Mouse (Mus musculus) ES-Bruce4 (cell line): ENCODE results near the gene Vapb. TPM values are rescaled to one million over a fixed set of nuclear protein-coding genes. Genes with fewer than 3 reads are reported as not detected.
"Not testable (repeated sequence)": the region's sequence is repeated elsewhere in the genome, so short reads cannot be mapped to it uniquely, and the experiment has no call there.

Experiments
- H3K27ac ChIP-seq: 2 replicates; pipeline ENCODE4 v1.5.1; 2012; ENCODE audit warnings: low read length, inconsistent platforms; ENCODE audit not compliant: insufficient read depth
- H3K27me3 ChIP-seq: 2 replicates; pipeline ENCODE4 v1.6.1; 2012; ENCODE audit warnings: mild to moderate bottlenecking, low read length, inconsistent platforms; ENCODE audit not compliant: control insufficient read depth, poor library complexity, insufficient read depth, severe bottlenecking
- H3K36me3 ChIP-seq: 2 replicates; pipeline ENCODE4 v1.6.1; 2012; ENCODE audit warnings: inconsistent platforms, mild to moderate bottlenecking, low read length, moderate library complexity; ENCODE audit not compliant: control insufficient read depth, poor library complexity, insufficient read depth, severe bottlenecking
- H3K4me1 ChIP-seq: one replicate; pipeline ENCODE4 v1.8.1; 2011; ENCODE audit warnings: low read length; ENCODE audit not compliant: control insufficient read depth, insufficient read depth
- H3K4me3 ChIP-seq: 2 replicates; pipeline ENCODE4 v1.5.1; 2011; ENCODE audit warnings: low read depth, mild to moderate bottlenecking, low read length
- H3K9ac ChIP-seq: 2 replicates; pipeline ENCODE4 v1.6.1; 2012; ENCODE audit warnings: low read depth, mild to moderate bottlenecking, inconsistent platforms; ENCODE audit not compliant: poor library complexity, severe bottlenecking
- H3K9me3 ChIP-seq: replicated peaks from 2 replicates; pipeline ENCODE4 v1.6.1; 2012; ENCODE audit warnings: mild to moderate bottlenecking, low read length, inconsistent platforms; ENCODE audit not compliant: control insufficient read depth, poor library complexity, insufficient read depth, severe bottlenecking
- CTCF ChIP-seq: IDR thresholded peaks from one replicate; pipeline ENCODE4 v1.8.1; 2011; ENCODE audit warnings: low read depth, low read length
- EP300 ChIP-seq: IDR thresholded peaks from 2 replicates; pipeline ENCODE4 v1.6.1; 2011; ENCODE audit warnings: low read depth, low read length; ENCODE audit not compliant: insufficient read depth
- POLR2A ChIP-seq: IDR thresholded peaks from one replicate; pipeline ENCODE4 v1.8.1; 2011; ENCODE audit warnings: low read length; ENCODE audit not compliant: insufficient read depth
- polyA plus RNA-seq: library from polyadenylated mRNA; stranded (reverse); fragments of >200 nt; gene quantifications from 2 replicates; pipeline ENCODE4 v1.2.4, GENCODE M21; 2011; ENCODE audit warnings: low read depth; ENCODE audit not compliant: missing spikeins, insufficient read depth, insufficient read length

Gene Vapb
- polyA plus RNA-seq, 1 experiment: 56.4 TPM

GRCm38 (mm10) chr2:173714620-173715218 is 22.6 kb upstream of the Vapb start:
- H3K9me3 ChIP-seq: no peaks in the 10 kb centered on the region
- H3K9ac ChIP-seq: no peak overlapping the region
- no peaks in the 10 kb centered on the region for H3K27me3 ChIP-seq
- H3K36me3 ChIP-seq: no peaks in the 10 kb centered on the region
- no peaks in the 10 kb centered on the region for H3K4me1 ChIP-seq
- TF ChIP-seq POLR2A: no peak
- no peak for TF ChIP-seq CTCF
- no peak for TF ChIP-seq EP300
- no peak overlapping the region for H3K27ac ChIP-seq
- H3K4me3 ChIP-seq: no peak overlapping the region

GRCm38 (mm10) chr2:173716966-173717365 is 20.3 kb upstream of the Vapb start:
- no peak overlapping the region for H3K27ac ChIP-seq
- no peak overlapping the region for H3K9ac ChIP-seq
- H3K4me1 ChIP-seq: no peaks in the 10 kb centered on the region
- H3K36me3 ChIP-seq: no peaks in the 10 kb centered on the region
- no peaks in the 10 kb centered on the region for H3K27me3 ChIP-seq
- H3K4me3 ChIP-seq: no peak overlapping the region
- H3K9me3 ChIP-seq: no peaks in the 10 kb centered on the region
- TF ChIP-seq EP300 (no peak), POLR2A (no peak), CTCF (no peak)

GRCm38 (mm10) chr2:173719115-173719514 is 18.2 kb upstream of the Vapb start, which contains the start of gene 1700010B08Rik:
1700010B08Rik (plus strand) TSS chr2:173719415.
- not testable (repeated sequence) for H3K27ac ChIP-seq, H3K27me3 ChIP-seq, H3K9ac ChIP-seq, H3K36me3 ChIP-seq, H3K9me3 ChIP-seq, H3K4me3 ChIP-seq, H3K4me1 ChIP-seq

- TF ChIP-seq POLR2A (no peak), CTCF (no peak), EP300 (no peak)
- Histone ChIP-seq H3K27me3 (no peaks in the 10 kb centered on the region), H3K9me3 (no peaks in the 10 kb centered on the region), H3K4me1 (no peaks in the 10 kb centered on the region), H3K9ac (no peak overlapping the region), H3K27ac (no peak overlapping the region), H3K36me3 (no peaks in the 10 kb centered on the region), H3K4me3 (no peak overlapping the region)
These were observed 15.0 kb upstream of the Vapb start for GRCm38 (mm10) chr2:173722251-173722857.

GRCm38 (mm10) chr2:173724382-173724781 is 12.9 kb upstream of the Vapb start:
- TF ChIP-seq CTCF: no peak
- TF ChIP-seq POLR2A: no peak
- TF ChIP-seq EP300: no peak
- Histone ChIP-seq H3K27ac (no peak overlapping the region), H3K9me3 (no peaks in the 10 kb centered on the region), H3K27me3 (no peaks in the 10 kb centered on the region), H3K4me3 (no peak overlapping the region), H3K36me3 (no peaks in the 10 kb centered on the region), H3K4me1 (no peaks in the 10 kb centered on the region), H3K9ac (no peak overlapping the region)

- H3K4me3 ChIP-seq: no peak overlapping the region
- H3K27me3 ChIP-seq: no peaks in the 10 kb centered on the region
- H3K9ac ChIP-seq: no peak overlapping the region
- H3K9me3 ChIP-seq: no peaks in the 10 kb centered on the region
- H3K4me1 ChIP-seq: no peaks in the 10 kb centered on the region
- H3K27ac ChIP-seq: no peak overlapping the region
- H3K36me3 ChIP-seq: no peaks in the 10 kb centered on the region
- no peak for TF ChIP-seq CTCF
- TF ChIP-seq EP300: no peak
- TF ChIP-seq POLR2A: no peak
These were observed 12.1 kb upstream of the Vapb start for GRCm38 (mm10) chr2:173724940-173725807.
